Mouse (Mus musculus) CH12.LX (cell line): ENCODE measurements around the gene Zfp629. TPM values are rescaled to one million over a fixed set of nuclear protein-coding genes. Genes with fewer than 3 reads are reported as not detected.

ENCODE experiments used
- DNase-seq: peaks from one replicate; pipeline ENCODE4 v3.0.0-alpha.2; 2013; ENCODE audit errors: extremely low read depth
- H3K27ac ChIP-seq: 2 replicates; pipeline ENCODE4 v1.5.1; 2012; ENCODE audit warnings: low read depth, mild to moderate bottlenecking, control low read depth, moderate library complexity; ENCODE audit not compliant: insufficient read depth
- H3K27me3 ChIP-seq: replicated peaks from 2 replicates; pipeline ENCODE3; 2012; ENCODE audit warnings: inconsistent platforms
- H3K36me3 ChIP-seq, 2 experiments: replicated peaks in 1 of 2; 2 replicates each; pipeline versions ENCODE3 to v1.6.1; 2012; ENCODE audit warnings: inconsistent platforms in 1 of 2, low read length in 1 of 2, mild to moderate bottlenecking in 1 of 2, mixed read lengths in 1 of 2, moderate library complexity in 1 of 2; ENCODE audit not compliant: control insufficient read depth in 1 of 2, insufficient read depth in 1 of 2
- H3K4me1 ChIP-seq, 2 experiments: 2 replicates each; pipeline ENCODE4 v1.6.1; 2012; ENCODE audit warnings: inconsistent platforms in 1 of 2, moderate library complexity in 1 of 2; ENCODE audit not compliant: insufficient read depth in 2 of 2, control insufficient read depth in 1 of 2
- H3K4me2 ChIP-seq: 2 replicates; pipeline ENCODE4 v1.6.1; 2012; ENCODE audit warnings: low read depth, mild to moderate bottlenecking, control low read depth; ENCODE audit not compliant: poor library complexity, insufficient read depth, severe bottlenecking
- H3K4me3 ChIP-seq, 3 experiments: fragments of 150-350 bp in 1 of 3; sonication (generic) in 1 of 3; replicated peaks in 1 of 3; 2 replicates each; pipeline versions ENCODE3 to v1.5.1; 2011 to 2012; ENCODE audit warnings: low read depth in 2 of 3, low read length in 2 of 3, mild to moderate bottlenecking in 2 of 3, moderate library complexity in 2 of 3, control low read depth in 1 of 3, improper control_type of control experiment in 1 of 3, inconsistent platforms in 1 of 3, mixed read lengths in 1 of 3; ENCODE audit not compliant: poor library complexity in 1 of 3
- H3K79me2 ChIP-seq: replicated peaks from 2 replicates; pipeline ENCODE4 v1.6.1; 2012; ENCODE audit warnings: mild to moderate bottlenecking, moderate library complexity; ENCODE audit not compliant: control insufficient read depth, poor library complexity, insufficient read depth, severe bottlenecking; ENCODE audit errors: extremely low read depth
- H3K9ac ChIP-seq: 2 replicates; pipeline ENCODE4 v1.6.1; 2012; ENCODE audit warnings: low read depth, mild to moderate bottlenecking, control low read depth, moderate library complexity; ENCODE audit not compliant: insufficient read depth
- H3K9me3 ChIP-seq: replicated peaks from 2 replicates; pipeline ENCODE3; 2012; ENCODE audit warnings: low read length, inconsistent platforms, mixed read lengths
- CHD2 ChIP-seq: IDR thresholded peaks from 2 replicates; pipeline ENCODE4 v1.6.1; 2011; ENCODE audit warnings: low read length, improper control_type of control experiment
- CTCF ChIP-seq, 2 experiments: IDR thresholded peaks in 1 of 2; conservative IDR thresholded peaks in 1 of 2; 2 replicates each; pipeline ENCODE4 v1.5.1; 2011 to 2012; ENCODE audit warnings: low read depth in 2 of 2, low read length in 2 of 2, improper control_type of control experiment in 1 of 2, inconsistent platforms in 1 of 2, mild to moderate bottlenecking in 1 of 2, moderate library complexity in 1 of 2
- E2F4 ChIP-seq: IDR thresholded peaks from 2 replicates; pipeline ENCODE4 v1.6.1; 2011; ENCODE audit warnings: low read depth, low read length, improper control_type of control experiment; ENCODE audit not compliant: insufficient replicate concordance
- ELF1 ChIP-seq: IDR thresholded peaks from 2 replicates; pipeline ENCODE4 v1.6.1; 2014; ENCODE audit warnings: low read depth, mild to moderate bottlenecking, inconsistent platforms, low read length, improper control_type of control experiment
- ETS1 ChIP-seq: conservative IDR thresholded peaks from 2 replicates; pipeline ENCODE4 v1.6.1; 2012; ENCODE audit warnings: low read depth, mild to moderate bottlenecking, inconsistent platforms, low read length, improper control_type of control experiment, moderate library complexity
- GABPA ChIP-seq: IDR thresholded peaks from 2 replicates; pipeline ENCODE4 v1.6.1; 2012; ENCODE audit warnings: low read depth, low read length, improper control_type of control experiment, inconsistent platforms; ENCODE audit not compliant: insufficient replicate concordance
- IRF4 ChIP-seq: IDR thresholded peaks from 2 replicates; pipeline ENCODE4 v1.6.1; 2014; ENCODE audit warnings: low read depth, mild to moderate bottlenecking, inconsistent platforms, low read length, improper control_type of control experiment
- JUN ChIP-seq: IDR thresholded peaks from 2 replicates; pipeline ENCODE4 v1.6.1; 2011; ENCODE audit warnings: low read depth, mild to moderate bottlenecking, low read length, improper control_type of control experiment, moderate library complexity; ENCODE audit not compliant: insufficient read depth
- JUND ChIP-seq: conservative IDR thresholded peaks from 2 replicates; pipeline ENCODE4 v1.6.1; 2011; ENCODE audit warnings: low read depth, low read length, improper control_type of control experiment
- MAFK ChIP-seq: IDR thresholded peaks from 2 replicates; pipeline ENCODE4 v1.6.1; 2011; ENCODE audit warnings: low read length, improper control_type of control experiment; ENCODE audit not compliant: insufficient replicate concordance
- MAX ChIP-seq: IDR thresholded peaks from 2 replicates; pipeline ENCODE4 v1.6.1; 2011; ENCODE audit warnings: low read length, improper control_type of control experiment
- MAZ ChIP-seq: IDR thresholded peaks from 2 replicates; pipeline ENCODE4 v1.6.1; 2012; ENCODE audit warnings: low read depth, mild to moderate bottlenecking, inconsistent platforms, low read length, improper control_type of control experiment, moderate library complexity
- MEF2A ChIP-seq: IDR thresholded peaks from 2 replicates; pipeline ENCODE4 v1.6.1; 2014; ENCODE audit warnings: low read depth, mild to moderate bottlenecking, inconsistent platforms, low read length, improper control_type of control experiment, borderline replicate concordance
- MYC ChIP-seq: IDR thresholded peaks from 2 replicates; pipeline ENCODE4 v1.6.1; 2011; ENCODE audit warnings: low read depth, mild to moderate bottlenecking, improper control_type of control experiment, low read length
- NELFE ChIP-seq: IDR thresholded peaks from 2 replicates; pipeline ENCODE4 v1.6.1; 2011; ENCODE audit warnings: low read depth, low read length, improper control_type of control experiment
- PAX5 ChIP-seq: IDR thresholded peaks from 2 replicates; pipeline ENCODE4 v1.6.1; 2012; ENCODE audit warnings: low read length, inconsistent platforms, mixed read lengths
- POLR2A ChIP-seq: IDR thresholded peaks from 2 replicates; pipeline ENCODE4 v1.6.1; 2011; ENCODE audit warnings: low read depth, mild to moderate bottlenecking, improper control_type of control experiment, low read length
- SMC3 ChIP-seq: IDR thresholded peaks from 2 replicates; pipeline ENCODE4 v1.6.1; 2011; ENCODE audit warnings: low read depth, low read length, improper control_type of control experiment
- UBTF ChIP-seq: IDR thresholded peaks from 2 replicates; pipeline ENCODE4 v1.6.1; 2012; ENCODE audit warnings: low read depth, mild to moderate bottlenecking, inconsistent platforms, low read length, improper control_type of control experiment, moderate library complexity
- USF1 ChIP-seq: IDR thresholded peaks from 2 replicates; pipeline ENCODE4 v1.6.1; 2014; ENCODE audit warnings: low read depth, mild to moderate bottlenecking, inconsistent platforms, low read length, improper control_type of control experiment
- ZC3H11A ChIP-seq: IDR thresholded peaks from 2 replicates; pipeline ENCODE4 v1.6.1; 2012; ENCODE audit warnings: low read depth, mild to moderate bottlenecking, inconsistent platforms, low read length, improper control_type of control experiment
- ZKSCAN1 ChIP-seq: IDR thresholded peaks from 2 replicates; pipeline ENCODE4 v1.6.1; 2012; ENCODE audit warnings: low read depth, inconsistent platforms, low read length, improper control_type of control experiment, borderline replicate concordance
- ZMIZ1 ChIP-seq: IDR thresholded peaks from 2 replicates; pipeline ENCODE4 v1.6.1; 2012; ENCODE audit warnings: low read depth, mild to moderate bottlenecking, inconsistent platforms, low read length, improper control_type of control experiment
- ZNF384 ChIP-seq: IDR thresholded peaks from 2 replicates; pipeline ENCODE4 v1.6.1; 2012; ENCODE audit warnings: low read depth, low read length, improper control_type of control experiment, inconsistent platforms
- dilution Hi-C: fragments of 300-500 bp; cut with MboI; formaldehyde crosslinking; loops from 2 replicates; pipeline ENCODE4 v1.14.3; 2020; ENCODE audit warnings: low sequenced_read_pairs; ENCODE audit not compliant: extremely low pct_unique_long_range_greater_than_20kb, extremely low pct_ligation_motif_present
- in situ Hi-C: fragments of 300-500 bp; cut with MboI; formaldehyde crosslinking; loops from 3 replicates; pipeline ENCODE4 v1.14.3; 2019; ENCODE audit warnings: low sequenced_read_pairs, low pct_ligation_motif_present, low pct_unique_long_range_greater_than_20kb, mixed read lengths
- polyA plus RNA-seq: library from polyadenylated mRNA; unstranded; fragments of >175 nt; gene quantifications from 2 replicates; pipeline ENCODE4 v1.2.1, GENCODE M21; 2012; ENCODE audit warnings: low read depth; ENCODE audit not compliant: insufficient read length
- total RNA-seq, 2 experiments: library from RNA; depleted of rRNA; stranded (reverse); fragments of 300-350 nt in 1 of 2; fragments of >200 nt in 1 of 2; gene quantifications; 2 replicates each; pipeline ENCODE4 v1.2.3; 2012 to 2014

Gene Zfp629
- total and polyA plus RNA-seq, 3 experiments, result 0.38 to 3.2 (median 0.94) TPM

DNA sequence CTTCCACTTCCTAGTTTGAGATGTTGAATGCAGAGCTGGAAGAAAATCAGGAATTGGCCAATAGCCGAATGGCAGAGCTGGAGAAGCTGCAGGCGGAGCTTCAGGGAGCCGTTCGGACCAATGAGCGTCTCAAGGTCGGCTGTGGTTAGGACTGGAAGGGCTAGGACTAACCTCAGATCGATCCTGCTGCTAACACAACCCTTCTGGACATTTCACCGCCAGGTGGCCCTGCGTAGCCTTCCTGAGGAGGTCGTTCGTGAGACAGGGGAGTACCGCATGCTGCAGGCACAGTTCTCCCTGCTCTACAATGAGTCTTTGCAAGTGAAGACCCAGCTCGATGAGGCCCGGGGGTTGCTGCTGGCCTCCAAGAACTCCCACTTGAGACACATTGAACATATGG, 23.0 kb downstream of the Zfp629 start:
- Histone ChIP-seq H3K4me2 (no peak overlapping the region), H3K9ac (no peak overlapping the region), H3K36me3 (peaks cover 74 to 81% of the 10 kb centered on the region in 2 experiments), H3K4me1 (peaks cover 7 to 84% of the 10 kb centered on the region in 2 experiments; a peak in 3 of 4 replicates), H3K4me3 (no peak overlapping the region), H3K79me2 (peaks cover 13% of the 10 kb centered on the region), H3K27ac (no peak overlapping the region)
- dilution Hi-C loops (no loop called here), in situ Hi-C loops (no loop called here)
- DNase-seq, result no peak
- TF ChIP-seq MAX (no peak), MEF2A (no peak), PAX5 (no peak), ZKSCAN1 (no peak), MYC (no peak), NELFE (no peak), UBTF (no peak), CHD2 (no peak), JUN (no peak), E2F4 (no peak), GABPA (no peak), SMC3 (no peak), USF1 (no peak), JUND (no peak), IRF4 (no peak)
- TF ChIP-seq, all 38 proteins: peak for 0
- Histone ChIP-seq H3K27me3 (no peaks in the 10 kb centered on the region), H3K9me3 (no peaks in the 10 kb centered on the region)

GRCm38 (mm10) chr7:127591108-127591507, 24.5 kb downstream of the Zfp629 start:
- in situ Hi-C loops (no loop called here), dilution Hi-C loops (no loop called here)
- no peak overlapping the region for H3K27ac ChIP-seq
- TF ChIP-seq MAZ, result no peak
- no peak for TF ChIP-seq ETS1
- no peak for TF ChIP-seq CTCF (conservative IDR thresholded peaks at IDR 0.05 in 1 of 2, IDR thresholded peaks at IDR 0.05 in 1 of 2; ENCODE audit: low read depth in 2 of 2, low read length in 2 of 2)
- no peak for TF ChIP-seq ZMIZ1
- TF ChIP-seq JUND, result no peak
- TF ChIP-seq ZNF384, result no peak
- no peak for TF ChIP-seq MAFK
- TF ChIP-seq UBTF, result no peak
- no peak for TF ChIP-seq POLR2A
- TF ChIP-seq GABPA, result no peak
- TF ChIP-seq MYC, result no peak
- no peak for TF ChIP-seq MAX
- no peak for TF ChIP-seq ZC3H11A
- no peak for TF ChIP-seq JUN
- no peak for TF ChIP-seq NELFE
- TF ChIP-seq ELF1, result no peak
- peaks cover 59 to 68% of the 10 kb centered on the region in 2 experiments for H3K36me3 ChIP-seq
- peaks cover 13% of the 10 kb centered on the region for H3K79me2 ChIP-seq
- peaks cover 7 to 77% of the 10 kb centered on the region in 2 experiments; a peak in 3 of 4 replicates for H3K4me1 ChIP-seq
- H3K27me3 ChIP-seq, result no peaks in the 10 kb centered on the region
- H3K9ac ChIP-seq, result no peak overlapping the region
- no peak overlapping the region for H3K4me2 ChIP-seq
- DNase-seq, result no peak
- H3K9me3 ChIP-seq, result no peaks in the 10 kb centered on the region
- H3K4me3 ChIP-seq, result no peak overlapping the region
